Mouse (Mus musculus): ENCODE results near the gene Ccdc186. TPM values are rescaled to one million over a fixed set of nuclear protein-coding genes. Genes with fewer than 3 reads are reported as not detected.

The Ccdc186 gene
- total and polyA plus RNA-seq, 3 experiments: 2.2 to 7.5 (median 3.4) TPM

DNA sequence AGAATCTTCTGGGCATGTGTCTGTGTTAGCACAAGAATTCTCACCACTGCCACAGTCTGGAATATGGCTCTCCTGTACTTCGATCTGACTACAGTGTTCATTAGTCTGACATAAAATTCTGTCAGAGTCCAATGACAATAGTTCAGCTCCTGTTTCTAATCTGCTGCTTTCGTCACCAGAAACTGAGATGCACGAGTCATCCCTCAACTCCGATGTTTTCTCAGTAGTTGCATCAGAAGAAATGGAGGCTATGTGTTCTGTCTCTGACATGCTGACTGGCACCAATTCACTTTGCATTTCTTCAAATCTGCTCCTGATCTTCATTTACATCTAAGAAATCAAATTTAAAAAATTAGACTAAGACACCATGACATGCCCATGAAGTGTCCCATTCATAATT lies 8.6 kb downstream of the Ccdc186 start:
- TF ChIP-seq POLR2AphosphoS2 (IDR thresholded peaks at IDR 0.05; ENCODE audit: low read depth, low read length) (no peak), KAT2A (IDR thresholded peaks at IDR 0.05; ENCODE audit: insufficient replicate concordance, low read length) (no peak), MEF2A (IDR thresholded peaks at IDR 0.05; ENCODE audit: borderline replicate concordance, low read depth, low read length) (no peak), NELFE (IDR thresholded peaks at IDR 0.05; ENCODE audit: low read depth, low read length) (no peak)
- in situ Hi-C loops (cut with MboI; ENCODE audit: low pct_ligation_motif_present, low pct_unique_long_range_greater_than_20kb, low sequenced_read_pairs): no loop called here
- H3K79me2 ChIP-seq (replicated peaks; ENCODE audit: control insufficient read depth, extremely low read depth, insufficient read depth, poor library complexity, severe bottlenecking): peaks cover 6% of the 10 kb centered on the region
- no peak overlapping the region for H3K27ac ChIP-seq (ENCODE audit: insufficient read depth, low read depth)
- no peaks in the 10 kb centered on the region for H3K27me3 ChIP-seq (replicated peaks)
- no peak overlapping the region for H3K4me3 ChIP-seq (replicated peaks in 1 of 3; ENCODE audit: low read depth in 2 of 3, low read length in 2 of 3, poor library complexity in 1 of 3)
- H3K36me3 ChIP-seq (replicated peaks in 1 of 2; ENCODE audit: control insufficient read depth in 1 of 2, insufficient read depth in 1 of 2, low read length in 1 of 2): peaks cover 21 to 61% of the 10 kb centered on the region in 2 experiments
- dilution Hi-C loops (cut with MboI; ENCODE audit: extremely low pct_ligation_motif_present, extremely low pct_unique_long_range_greater_than_20kb, low sequenced_read_pairs): no loop called here
- H3K9me3 ChIP-seq (replicated peaks; ENCODE audit: low read length): no peaks in the 10 kb centered on the region
- no peak overlapping the region for H3K4me2 ChIP-seq (ENCODE audit: insufficient read depth, low read depth, poor library complexity, severe bottlenecking)
- DNase-seq (ENCODE audit: extremely low read depth): no peak
- no peak overlapping the region for H3K9ac ChIP-seq (ENCODE audit: insufficient read depth, low read depth)
- H3K4me1 ChIP-seq (ENCODE audit: control insufficient read depth in 1 of 2, insufficient read depth in 2 of 2): peaks cover 0 to 3% of the 10 kb centered on the region in 2 experiments; a peak in 1 of 4 replicates

DNA sequence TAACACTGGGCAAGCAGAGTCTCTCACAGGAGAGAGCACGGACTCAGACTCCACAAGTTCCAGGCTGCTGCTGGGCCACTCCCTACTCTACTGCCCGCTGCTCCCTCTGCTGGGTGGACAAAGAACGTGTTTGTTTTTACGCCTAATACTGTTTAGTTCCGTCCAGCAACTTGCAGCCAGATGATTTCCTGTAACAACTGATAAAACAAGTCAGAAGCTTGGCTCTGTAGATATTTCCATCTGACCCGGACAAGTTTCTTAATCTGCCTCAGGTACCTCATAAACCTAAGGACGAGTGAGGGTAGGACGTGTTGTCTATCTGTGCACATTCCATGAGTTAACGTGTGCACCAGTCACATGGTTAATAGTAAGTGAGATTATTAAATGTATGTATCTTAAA lies 10.4 kb downstream of the Ccdc186 start:
- no peak overlapping the region for H3K27ac ChIP-seq (ENCODE audit: insufficient read depth, low read depth)
- H3K36me3 ChIP-seq (replicated peaks in 1 of 2; ENCODE audit: control insufficient read depth in 1 of 2, insufficient read depth in 1 of 2, low read length in 1 of 2): peaks cover 32 to 74% of the 10 kb centered on the region in 2 experiments
- in situ Hi-C loops (cut with MboI; ENCODE audit: low pct_ligation_motif_present, low pct_unique_long_range_greater_than_20kb, low sequenced_read_pairs): no loop called here
- no peak overlapping the region for H3K4me2 ChIP-seq (ENCODE audit: insufficient read depth, low read depth, poor library complexity, severe bottlenecking)
- no peaks in the 10 kb centered on the region for H3K9me3 ChIP-seq (replicated peaks; ENCODE audit: low read length)
- TF ChIP-seq RAD21 (IDR thresholded peaks at IDR 0.05; ENCODE audit: low read depth, low read length) (peak; percentile 18), CTCF (conservative IDR thresholded peaks at IDR 0.05 in 1 of 2, IDR thresholded peaks at IDR 0.05 in 1 of 2; ENCODE audit: low read depth in 2 of 2, low read length in 2 of 2) (peak in 1 of 2 experiments; percentile 55; a peak in 2 of 4 replicates), IRF4 (IDR thresholded peaks at IDR 0.05; ENCODE audit: low read depth, low read length) (no peak), BHLHE40 (IDR thresholded peaks at IDR 0.05; ENCODE audit: low read depth, low read length) (no peak), EP300 (IDR thresholded peaks at IDR 0.05; ENCODE audit: low read length) (no peak), UBTF (IDR thresholded peaks at IDR 0.05; ENCODE audit: low read depth, low read length) (no peak), SMC3 (IDR thresholded peaks at IDR 0.05; ENCODE audit: low read depth, low read length) (peak; percentile 50; the same call in 1 of the 2 replicates)
- H3K9ac ChIP-seq (ENCODE audit: insufficient read depth, low read depth): no peak overlapping the region
- H3K4me3 ChIP-seq (replicated peaks in 1 of 3; ENCODE audit: low read depth in 2 of 3, low read length in 2 of 3, poor library complexity in 1 of 3): no peak overlapping the region
- peaks cover 6% of the 10 kb centered on the region for H3K79me2 ChIP-seq (replicated peaks; ENCODE audit: control insufficient read depth, extremely low read depth, insufficient read depth, poor library complexity, severe bottlenecking)
- dilution Hi-C loops (cut with MboI; ENCODE audit: extremely low pct_ligation_motif_present, extremely low pct_unique_long_range_greater_than_20kb, low sequenced_read_pairs): no loop called here
- DNase-seq (ENCODE audit: extremely low read depth): peak; percentile 34
- H3K27me3 ChIP-seq (replicated peaks): no peaks in the 10 kb centered on the region
- no peaks in the 10 kb centered on the region for H3K4me1 ChIP-seq (ENCODE audit: control insufficient read depth in 1 of 2, insufficient read depth in 2 of 2)

DNA sequence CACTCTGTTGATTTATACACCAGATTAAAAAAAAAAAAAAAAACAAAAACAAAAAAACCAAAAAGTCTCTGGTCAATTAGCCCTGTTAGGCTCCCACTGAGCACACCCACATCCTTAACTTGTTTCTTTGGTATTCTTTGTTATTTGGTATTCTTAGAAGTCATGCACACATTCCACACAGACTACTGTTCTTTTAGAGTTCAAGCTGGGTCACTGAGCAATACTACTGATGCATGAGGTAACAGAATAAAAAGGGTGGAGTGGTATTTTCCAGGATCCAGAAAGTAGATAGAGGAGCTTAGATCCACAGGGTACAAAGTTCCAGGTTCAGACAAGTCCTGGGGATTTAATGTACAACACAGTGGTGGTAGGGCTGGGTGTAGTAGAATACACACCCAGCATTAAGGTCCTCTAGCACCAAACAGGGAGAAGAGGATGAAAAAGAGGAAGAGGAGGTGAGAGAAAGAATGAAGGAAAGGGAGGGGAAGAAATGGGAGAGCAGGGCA lies 11.3 kb downstream of the Ccdc186 start:
- TF ChIP-seq RCOR1 (conservative IDR thresholded peaks at IDR 0.05; ENCODE audit: low read depth, low read length): no peak
- no peak for TF ChIP-seq ZKSCAN1 (IDR thresholded peaks at IDR 0.05; ENCODE audit: borderline replicate concordance, low read depth, low read length)
- TF ChIP-seq ETS1 (conservative IDR thresholded peaks at IDR 0.05; ENCODE audit: low read depth, low read length): no peak
- no peak for TF ChIP-seq TBP (conservative IDR thresholded peaks at IDR 0.05; ENCODE audit: low read depth, low read length)
- TF ChIP-seq NRF1 (IDR thresholded peaks at IDR 0.05; ENCODE audit: low read depth, low read length): no peak
- no peak for TF ChIP-seq IRF4 (IDR thresholded peaks at IDR 0.05; ENCODE audit: low read depth, low read length)
- no peak for TF ChIP-seq ZC3H11A (IDR thresholded peaks at IDR 0.05; ENCODE audit: low read depth, low read length)
- no peak for TF ChIP-seq GABPA (IDR thresholded peaks at IDR 0.05; ENCODE audit: insufficient replicate concordance, low read depth, low read length)
- no peak for TF ChIP-seq SMC3 (IDR thresholded peaks at IDR 0.05; ENCODE audit: low read depth, low read length)
- TF ChIP-seq MEF2A (IDR thresholded peaks at IDR 0.05; ENCODE audit: borderline replicate concordance, low read depth, low read length): no peak
- TF ChIP-seq ZNF384 (IDR thresholded peaks at IDR 0.05; ENCODE audit: low read depth, low read length): no peak
- TF ChIP-seq CHD1 (IDR thresholded peaks at IDR 0.05; ENCODE audit: low read depth, low read length): no peak
- no peak for TF ChIP-seq CHD2 (IDR thresholded peaks at IDR 0.05; ENCODE audit: low read length)
- TF ChIP-seq RAD21 (IDR thresholded peaks at IDR 0.05; ENCODE audit: low read depth, low read length): no peak
- no peak for TF ChIP-seq MAFK (IDR thresholded peaks at IDR 0.05; ENCODE audit: insufficient replicate concordance, low read length)
- no peak for TF ChIP-seq NELFE (IDR thresholded peaks at IDR 0.05; ENCODE audit: low read depth, low read length)
- no peak for TF ChIP-seq POLR2AphosphoS2 (IDR thresholded peaks at IDR 0.05; ENCODE audit: low read depth, low read length)
- no peak for TF ChIP-seq CTCF (conservative IDR thresholded peaks at IDR 0.05 in 1 of 2, IDR thresholded peaks at IDR 0.05 in 1 of 2; ENCODE audit: low read depth in 2 of 2, low read length in 2 of 2)
- no peak for TF ChIP-seq MYC (IDR thresholded peaks at IDR 0.05; ENCODE audit: low read depth, low read length)
- TF ChIP-seq USF2 (conservative IDR thresholded peaks at IDR 0.05; ENCODE audit: low read depth, low read length): no peak
- Histone ChIP-seq H3K27ac (ENCODE audit: insufficient read depth, low read depth) (no peak overlapping the region), H3K9me3 (replicated peaks; ENCODE audit: low read length) (no peaks in the 10 kb centered on the region), H3K27me3 (replicated peaks) (no peaks in the 10 kb centered on the region), H3K4me3 (replicated peaks in 1 of 3; ENCODE audit: low read depth in 2 of 3, low read length in 2 of 3, poor library complexity in 1 of 3) (no peak overlapping the region), H3K36me3 (replicated peaks in 1 of 2; ENCODE audit: control insufficient read depth in 1 of 2, insufficient read depth in 1 of 2, low read length in 1 of 2) (peaks cover 36 to 77% of the 10 kb centered on the region in 2 experiments), H3K4me2 (ENCODE audit: insufficient read depth, low read depth, poor library complexity, severe bottlenecking) (no peak overlapping the region), H3K4me1 (ENCODE audit: control insufficient read depth in 1 of 2, insufficient read depth in 2 of 2) (peaks cover 0 to 4% of the 10 kb centered on the region in 2 experiments; a peak in 2 of 4 replicates), H3K9ac (ENCODE audit: insufficient read depth, low read depth) (no peak overlapping the region), H3K79me2 (replicated peaks; ENCODE audit: control insufficient read depth, extremely low read depth, insufficient read depth, poor library complexity, severe bottlenecking) (0 out of 2 replicates have a peak, but pooled peaks cover 2% of the 10 kb centered on the region)
- no peak for DNase-seq (ENCODE audit: extremely low read depth)
- in situ Hi-C loops (cut with MboI; ENCODE audit: low pct_ligation_motif_present, low pct_unique_long_range_greater_than_20kb, low sequenced_read_pairs): no loop called here
- dilution Hi-C loops (cut with MboI; ENCODE audit: extremely low pct_ligation_motif_present, extremely low pct_unique_long_range_greater_than_20kb, low sequenced_read_pairs): no loop called here

Measured in CH12.LX (cell line).